Mouse (Mus musculus): ENCODE measurements around the gene Rxfp1. TPM values are rescaled to one million over a fixed set of nuclear protein-coding genes. Genes with fewer than 3 reads are reported as not detected.
"Not testable (repeated sequence)": the region's sequence is repeated elsewhere in the genome, so short reads cannot be mapped to it uniquely, and the experiment has no call there.

The Rxfp1 gene
- polyA plus RNA-seq, 1 experiment from 2014 or later: 0.29 TPM

DNA sequence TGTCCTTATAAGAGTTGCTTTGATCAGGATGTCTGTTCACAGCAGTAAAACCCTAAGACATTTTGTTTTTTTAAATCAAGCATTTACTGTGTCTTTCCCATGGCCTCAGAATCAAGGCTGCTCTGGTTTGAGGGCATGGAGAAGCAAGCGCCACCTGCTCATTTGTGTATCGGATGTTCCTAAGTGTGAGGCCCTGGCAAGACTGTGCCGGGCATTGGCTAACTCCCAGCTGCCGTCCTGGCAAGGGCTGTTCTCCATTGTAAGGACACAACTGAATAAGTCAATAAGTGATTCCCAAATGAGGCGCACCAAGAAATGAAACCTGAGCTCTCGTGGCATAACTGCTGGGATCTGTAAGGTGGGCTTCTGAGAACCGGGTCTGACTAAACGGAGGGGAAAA is 31.2 kb downstream of the Rxfp1 start:
- WGBS: 80% methylated on average over 8 of the region's 8 CpGs
- no peak for ATAC-seq
- no peaks in the 10 kb centered on the region for H3K4me1 ChIP-seq (ENCODE audit: insufficient read depth, low read depth, low read length)
- H3K9me3 ChIP-seq (ENCODE audit: low read length): no peaks in the 10 kb centered on the region; the same call in 1 of the 2 replicates
- no peak overlapping the region for H3K4me2 ChIP-seq (replicated peaks; ENCODE audit: low read depth, low read length)
- TF ChIP-seq EP300 (IDR thresholded peaks at IDR 0.05) (no peak), CTCF (IDR thresholded peaks at IDR 0.05) (no peak)
- DNase-seq (ENCODE audit: low spot score): no peak
- H3K4me3 ChIP-seq (ENCODE audit: low read depth, low read length): no peak overlapping the region
- H3K27ac ChIP-seq (ENCODE audit: low read length): no peak overlapping the region
- H3K9ac ChIP-seq (replicated peaks; ENCODE audit: low read depth): no peak overlapping the region
- H3K27me3 ChIP-seq (replicated peaks; ENCODE audit: insufficient read depth, low read length): no peaks in the 10 kb centered on the region
- H3K36me3 ChIP-seq (ENCODE audit: insufficient read depth, low read length): no peaks in the 10 kb centered on the region

DNA sequence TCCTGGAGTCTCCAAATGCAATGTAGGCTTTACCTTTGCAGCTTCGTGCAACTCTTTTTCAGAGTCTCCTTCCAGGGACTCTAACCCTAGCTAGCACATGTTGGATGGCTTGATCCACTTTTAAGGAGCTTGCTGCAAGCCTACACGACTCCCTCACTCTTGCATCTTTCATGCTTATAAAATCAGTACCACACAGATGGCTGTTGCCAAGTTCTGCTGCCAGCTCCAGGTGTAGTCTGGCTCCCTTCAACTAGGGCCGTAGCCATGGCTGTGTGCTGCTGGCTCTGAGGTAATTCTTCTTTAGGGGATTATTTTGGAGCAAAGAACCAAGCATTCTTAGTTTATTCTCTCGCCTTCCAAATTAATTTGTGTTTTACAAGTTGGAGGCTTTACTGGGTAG is 34.5 kb downstream of the Rxfp1 start:
- H3K4me3 ChIP-seq (ENCODE audit: low read depth, low read length): no peak overlapping the region
- no peaks in the 10 kb centered on the region for H3K36me3 ChIP-seq (ENCODE audit: insufficient read depth, low read length)
- no peak for ATAC-seq
- TF ChIP-seq CTCF (IDR thresholded peaks at IDR 0.05) (no peak), EP300 (IDR thresholded peaks at IDR 0.05) (no peak)
- no peak overlapping the region for H3K27ac ChIP-seq (ENCODE audit: low read length)
- DNase-seq (ENCODE audit: low spot score): no peak
- H3K9me3 ChIP-seq (ENCODE audit: low read length): no peaks in the 10 kb centered on the region
- no peak overlapping the region for H3K4me2 ChIP-seq (replicated peaks; ENCODE audit: low read depth, low read length)
- no peaks in the 10 kb centered on the region for H3K4me1 ChIP-seq (ENCODE audit: insufficient read depth, low read depth, low read length)
- 82% methylated on average over 4 of the region's 4 CpGs for WGBS
- no peaks in the 10 kb centered on the region for H3K27me3 ChIP-seq (replicated peaks; ENCODE audit: insufficient read depth, low read length)
- H3K9ac ChIP-seq (replicated peaks; ENCODE audit: low read depth): no peak overlapping the region

DNA sequence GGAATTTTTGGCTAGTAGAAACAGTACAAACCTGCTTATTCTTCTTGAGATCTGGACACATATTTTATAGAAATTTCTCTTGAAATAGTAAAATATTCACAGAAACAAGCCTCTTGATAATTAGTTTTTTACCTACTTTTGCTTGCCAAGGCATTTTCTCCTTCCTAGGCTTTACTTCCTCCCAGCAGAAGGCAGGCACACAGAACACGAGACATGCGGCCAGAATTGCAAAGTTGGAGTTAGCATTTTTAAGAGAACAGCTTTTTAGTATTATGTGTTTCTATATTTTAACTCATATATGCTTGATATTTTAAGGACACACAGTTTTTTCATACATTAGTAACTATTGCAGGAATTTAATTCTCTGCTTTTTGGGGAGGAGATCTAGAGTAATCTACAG is 45.7 kb downstream of the Rxfp1 start:
- TF ChIP-seq EP300 (IDR thresholded peaks at IDR 0.05) (no peak), CTCF (IDR thresholded peaks at IDR 0.05) (no peak)
- Histone ChIP-seq H3K9me3 (ENCODE audit: low read length) (no peaks in the 10 kb centered on the region), H3K36me3 (ENCODE audit: insufficient read depth, low read length) (no peaks in the 10 kb centered on the region), H3K9ac (replicated peaks; ENCODE audit: low read depth) (no peak overlapping the region), H3K4me1 (ENCODE audit: insufficient read depth, low read depth, low read length) (no peaks in the 10 kb centered on the region), H3K4me3 (ENCODE audit: low read depth, low read length) (no peak overlapping the region), H3K27ac (ENCODE audit: low read length) (no peak overlapping the region), H3K4me2 (replicated peaks; ENCODE audit: low read depth, low read length) (no peak overlapping the region), H3K27me3 (replicated peaks; ENCODE audit: insufficient read depth, low read length) (no peaks in the 10 kb centered on the region)
- ATAC-seq (no peak), DNase-seq (ENCODE audit: low spot score) (no peak)
- WGBS: 89% methylated on average over 2 of the region's 2 CpGs

DNA sequence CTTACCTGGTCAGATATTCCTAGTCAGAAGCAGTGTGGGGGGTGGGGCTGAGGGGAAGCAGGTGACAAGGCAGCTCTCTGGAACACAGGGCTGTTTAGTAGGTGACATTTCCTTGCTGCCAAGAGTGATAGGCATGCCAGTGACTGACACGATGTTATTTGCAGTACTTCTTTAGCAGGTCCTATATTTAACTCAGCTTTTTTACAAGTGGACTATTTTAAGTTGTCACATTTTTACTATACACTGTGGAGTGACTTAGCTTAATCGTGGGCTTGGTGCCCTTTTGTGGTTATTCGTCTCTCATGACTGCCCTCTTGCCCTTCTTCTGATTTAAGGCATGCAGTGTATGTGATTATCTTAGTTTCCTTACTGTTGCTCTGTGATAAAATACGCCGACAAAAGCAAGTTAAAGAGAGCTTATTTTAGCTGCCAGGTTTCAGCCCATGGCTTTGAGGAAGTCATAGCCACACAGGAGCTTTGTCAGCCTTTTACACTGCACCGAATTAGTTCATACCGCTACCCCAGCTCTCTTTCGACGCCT is 47.5 kb downstream of the Rxfp1 start:
- H3K4me2 ChIP-seq (replicated peaks; ENCODE audit: low read depth, low read length): no peak overlapping the region
- no peaks in the 10 kb centered on the region for H3K9me3 ChIP-seq (ENCODE audit: low read length)
- DNase-seq (ENCODE audit: low spot score) (no peak), ATAC-seq (no peak)
- no peak for TF ChIP-seq CTCF (IDR thresholded peaks at IDR 0.05)
- TF ChIP-seq EP300 (IDR thresholded peaks at IDR 0.05): no peak
- H3K36me3 ChIP-seq (ENCODE audit: insufficient read depth, low read length): no peaks in the 10 kb centered on the region
- H3K27ac ChIP-seq (ENCODE audit: low read length): no peak overlapping the region
- H3K4me1 ChIP-seq (ENCODE audit: insufficient read depth, low read depth, low read length): no peaks in the 10 kb centered on the region
- 71% methylated on average over 9 of the region's 9 CpGs for WGBS
- H3K27me3 ChIP-seq (replicated peaks; ENCODE audit: insufficient read depth, low read length): no peaks in the 10 kb centered on the region
- no peak overlapping the region for H3K4me3 ChIP-seq (ENCODE audit: low read depth, low read length)
- no peak overlapping the region for H3K9ac ChIP-seq (replicated peaks; ENCODE audit: low read depth)

DNA sequence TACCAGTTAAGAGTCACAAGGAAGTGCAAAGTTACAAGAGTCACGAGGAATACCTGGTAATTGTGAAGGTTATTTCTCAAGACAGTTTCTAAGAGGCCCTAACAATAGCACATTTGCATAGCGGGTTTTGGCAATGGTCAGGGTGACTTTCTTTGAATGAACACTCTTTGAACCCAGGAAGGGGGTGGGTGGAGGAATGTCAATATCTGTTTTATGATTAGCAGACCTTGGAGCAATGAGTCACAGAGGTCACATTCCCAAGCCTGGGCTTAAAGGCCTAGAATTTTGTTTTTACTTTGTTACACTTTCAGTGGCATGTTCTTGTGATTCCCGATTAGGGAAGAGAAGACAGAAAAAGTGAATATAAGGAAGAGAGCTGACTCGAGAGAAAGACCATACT is 49.6 kb downstream of the Rxfp1 start:
- H3K4me3 ChIP-seq (ENCODE audit: low read depth, low read length); DNase-seq (ENCODE audit: low spot score); H3K36me3 ChIP-seq (ENCODE audit: insufficient read depth, low read length); H3K27me3 ChIP-seq (replicated peaks; ENCODE audit: insufficient read depth, low read length); H3K27ac ChIP-seq (ENCODE audit: low read length); H3K4me1 ChIP-seq (ENCODE audit: insufficient read depth, low read depth, low read length); H3K4me2 ChIP-seq (replicated peaks; ENCODE audit: low read depth, low read length); H3K9me3 ChIP-seq (ENCODE audit: low read length); ATAC-seq; H3K9ac ChIP-seq (replicated peaks; ENCODE audit: low read depth): not testable (repeated sequence)
- 71% methylated on average over 4 of the region's 4 CpGs for WGBS

DNA sequence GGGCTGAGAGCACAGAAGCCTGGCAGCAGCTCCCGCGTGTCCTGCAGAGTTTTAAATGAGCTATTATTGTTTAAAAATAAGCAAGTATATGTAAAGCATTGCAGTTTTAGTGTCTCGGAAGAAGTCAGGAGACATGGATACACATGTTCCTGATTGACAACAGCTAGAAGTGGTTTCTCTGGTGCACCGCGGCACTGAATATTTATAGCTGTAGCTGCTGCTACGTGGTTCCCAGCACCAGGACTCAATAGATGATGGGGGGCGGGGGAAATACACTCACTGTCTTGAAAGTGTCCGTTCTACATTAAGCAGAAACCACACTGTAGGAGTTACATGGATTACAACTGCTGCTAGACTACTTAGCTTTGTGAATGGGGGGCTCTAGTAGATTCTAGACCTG is 54.2 kb downstream of the Rxfp1 start:
- no peak overlapping the region for H3K4me2 ChIP-seq (replicated peaks; ENCODE audit: low read depth, low read length)
- DNase-seq (ENCODE audit: low spot score): no peak
- no peak for ATAC-seq
- no peaks in the 10 kb centered on the region for H3K36me3 ChIP-seq (ENCODE audit: insufficient read depth, low read length)
- no peak overlapping the region for H3K4me3 ChIP-seq (ENCODE audit: low read depth, low read length)
- no peak overlapping the region for H3K9ac ChIP-seq (replicated peaks; ENCODE audit: low read depth)
- H3K27ac ChIP-seq (ENCODE audit: low read length): no peak overlapping the region
- 86% methylated on average over 8 of the region's 8 CpGs for WGBS
- H3K27me3 ChIP-seq (replicated peaks; ENCODE audit: insufficient read depth, low read length): no peaks in the 10 kb centered on the region
- H3K9me3 ChIP-seq (ENCODE audit: low read length): no peaks in the 10 kb centered on the region
- TF ChIP-seq CTCF (IDR thresholded peaks at IDR 0.05) (no peak), EP300 (IDR thresholded peaks at IDR 0.05) (no peak)
- no peaks in the 10 kb centered on the region for H3K4me1 ChIP-seq (ENCODE audit: insufficient read depth, low read depth, low read length)
